Mouse (Mus musculus): ENCODE measurements at regions not wholly inside any gene's neighbourhood (a gene's known extent, or its start where the extent isn't known, plus 50 kb on each side); places are given as distances from the start of the nearest gene placed in this dataset.

GRCm38 (mm10) chr11:24226755-24227154 lies 148.9 kb downstream of the Bcl11a start:
- no peak for DNase-seq

GRCm38 (mm10) chr11:24233376-24233775 lies 155.5 kb downstream of the Bcl11a start:
- DNase-seq: no peak

- DNase-seq: no peak
These were observed 156.0 kb downstream of the Bcl11a start for GRCm38 (mm10) chr11:24233821-24234220.

GRCm38 (mm10) chr11:24234422-24234821 lies 156.6 kb downstream of the Bcl11a start:
- no peak for DNase-seq

- DNase-seq: no peak
These were observed 157.5 kb downstream of the Bcl11a start for GRCm38 (mm10) chr11:24235326-24235725.

- DNase-seq: no peak
These were observed 161.8 kb downstream of the Bcl11a start for GRCm38 (mm10) chr11:24239631-24240030.

- DNase-seq: no peak
These were observed 164.2 kb downstream of the Bcl11a start for GRCm38 (mm10) chr11:24242096-24242495.

GRCm38 (mm10) chr11:24242888-24243287 lies 165.0 kb downstream of the Bcl11a start:
- DNase-seq: no peak

- DNase-seq: no peak
These were observed 167.5 kb downstream of the Bcl11a start for GRCm38 (mm10) chr11:24245390-24245789.

GRCm38 (mm10) chr11:24246314-24246713 lies 168.5 kb downstream of the Bcl11a start:
- DNase-seq: no peak

GRCm38 (mm10) chr11:24247285-24247684 lies 169.4 kb downstream of the Bcl11a start:
- no peak for DNase-seq

- no peak for DNase-seq
These were observed 173.7 kb downstream of the Bcl11a start for GRCm38 (mm10) chr11:24251516-24251915.

GRCm38 (mm10) chr11:24255201-24256060 lies 177.6 kb downstream of the Bcl11a start:
- no peak for DNase-seq

- DNase-seq: no peak
These were observed 179.9 kb downstream of the Bcl11a start for GRCm38 (mm10) chr11:24257741-24258140.

GRCm38 (mm10) chr11:24258340-24258739 lies 180.5 kb downstream of the Bcl11a start:
- no peak for DNase-seq

GRCm38 (mm10) chr11:24259668-24260067 lies 181.8 kb downstream of the Bcl11a start:
- DNase-seq: no peak

- no peak for DNase-seq
These were observed 191.2 kb downstream of the Bcl11a start for GRCm38 (mm10) chr11:24269046-24269445.

GRCm38 (mm10) chr11:24281628-24282027 lies 203.8 kb downstream of the Bcl11a start:
- DNase-seq: no peak

- DNase-seq: no peak
These were observed 204.7 kb downstream of the Bcl11a start for GRCm38 (mm10) chr11:24282556-24282955.

GRCm38 (mm10) chr11:24286129-24287108 lies 208.6 kb downstream of the Bcl11a start:
- no peak for DNase-seq

- no peak for DNase-seq
These were observed 215.4 kb downstream of the Bcl11a start for GRCm38 (mm10) chr11:24293209-24293608.

GRCm38 (mm10) chr11:24293860-24294531 lies 216.1 kb downstream of the Bcl11a start:
- DNase-seq: no peak
